Mouse (Mus musculus): Measurements from ENCODE around the gene Cacng4. TPM values are rescaled to one million over a fixed set of nuclear protein-coding genes. Genes with fewer than 3 reads are reported as not detected.

Cacng4 gene
- polyA plus RNA-seq, 1 experiment from 2014 or later, result 39.6 TPM

DNA sequence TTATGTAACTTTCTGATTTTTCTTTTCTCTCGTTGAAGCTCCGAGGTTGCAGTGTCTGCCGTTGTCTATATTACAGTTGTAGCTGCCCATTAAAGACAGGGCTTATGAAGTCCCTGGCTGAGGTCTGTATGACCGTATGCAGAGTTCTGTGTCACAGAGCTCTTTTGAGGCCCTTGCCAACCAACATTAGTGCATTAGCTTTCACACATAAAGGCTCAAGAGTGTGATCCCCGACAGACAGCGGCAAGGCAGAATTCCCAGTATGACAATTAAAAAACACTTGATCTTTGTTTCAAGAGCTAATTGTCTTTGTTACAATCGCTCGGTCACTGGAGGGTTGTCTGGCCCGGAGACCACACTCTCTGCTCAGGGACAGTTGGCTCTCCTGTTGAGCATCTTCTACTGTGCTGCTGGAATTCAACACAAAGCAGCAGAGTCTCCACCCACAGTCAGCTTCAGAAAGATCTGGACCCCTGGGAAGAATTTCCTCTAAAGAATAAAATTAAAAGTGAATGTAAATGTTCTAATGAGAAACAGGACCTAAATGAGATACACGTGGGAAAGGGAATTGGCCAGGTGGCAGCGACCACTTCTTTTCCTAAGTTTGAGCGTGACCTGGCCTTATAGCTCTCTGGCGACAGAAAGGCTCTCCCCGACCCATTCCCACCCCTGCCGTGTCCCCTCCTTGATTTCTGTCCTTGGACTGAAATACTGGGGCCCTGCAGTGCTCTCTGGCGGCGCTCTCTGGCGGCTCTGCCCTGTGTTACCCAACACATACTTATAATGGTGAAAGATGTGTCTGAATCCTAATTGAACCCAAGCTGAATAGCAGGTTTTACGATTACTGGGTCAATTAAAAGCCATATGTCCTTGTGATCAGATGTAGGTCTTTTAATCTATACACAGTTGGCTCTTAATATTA, 110.6 kb downstream of the Cacng4 start:
- WGBS, result 33% methylated on average over 19 of the region's 19 CpGs
- Histone ChIP-seq H3K36me3 (ENCODE audit: control insufficient read depth, insufficient read depth) (peaks cover 15% of the 10 kb centered on the region; the same call in 1 of the 2 replicates), H3K9me3 (ENCODE audit: control insufficient read depth, low read length) (no peaks in the 10 kb centered on the region), H3K9ac (replicated peaks; ENCODE audit: low read depth, low read length) (no peak overlapping the region), H3K27me3 (replicated peaks; ENCODE audit: control insufficient read depth, insufficient read depth, low read length) (no peaks in the 10 kb centered on the region), H3K4me1 (replicated peaks; ENCODE audit: control insufficient read depth, insufficient read depth, low read length) (peaks cover 19% of the 10 kb centered on the region), H3K4me2 (ENCODE audit: low read length) (no peak overlapping the region), H3K4me3 (replicated peaks; ENCODE audit: low read length) (no peak overlapping the region), H3K27ac (ENCODE audit: low read length) (no peak overlapping the region)
- ATAC-seq, result peak; percentile 70; the same call in 1 of the 2 replicates

DNA sequence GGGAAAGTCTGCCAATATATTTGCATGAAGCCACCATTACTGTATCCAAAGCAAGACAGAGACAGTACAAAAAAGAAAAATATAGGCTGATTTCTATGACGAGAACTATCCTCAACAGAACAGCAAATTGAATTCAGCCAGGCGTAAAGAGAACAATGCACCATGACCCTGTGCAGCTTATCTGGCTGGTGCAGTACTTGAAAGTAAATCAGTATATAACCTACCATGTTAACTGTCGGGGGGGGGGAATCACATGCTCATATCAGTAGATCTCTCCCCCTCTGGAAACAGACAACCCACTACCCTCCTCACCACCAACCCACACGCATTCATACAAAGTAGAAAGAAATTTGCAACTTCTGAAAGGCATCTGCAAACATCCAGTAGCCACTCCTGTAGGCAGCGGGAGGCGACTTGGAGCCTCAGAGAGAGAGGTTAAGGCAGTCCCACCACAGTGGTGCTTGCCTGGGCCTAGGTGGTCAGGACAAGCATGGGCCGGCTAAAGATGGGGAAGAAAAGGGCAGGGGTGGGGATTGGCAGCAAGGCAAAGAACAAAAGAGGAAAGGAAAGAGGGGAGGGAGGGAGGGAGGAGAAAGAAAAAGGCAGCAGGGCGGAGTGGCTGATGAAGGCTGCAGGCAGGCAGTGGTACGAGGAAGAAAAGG, 111.5 kb downstream of the Cacng4 start:
- H3K4me2 ChIP-seq (ENCODE audit: low read length), result no peak overlapping the region
- no peak; the same call in 1 of the 2 replicates for ATAC-seq

More for the DNA sequence above, 111.5 kb downstream of the Cacng4 start:
- Histone ChIP-seq H3K4me1 (replicated peaks; ENCODE audit: control insufficient read depth, insufficient read depth, low read length) (peaks cover 19% of the 10 kb centered on the region), H3K9ac (replicated peaks; ENCODE audit: low read depth, low read length) (no peak overlapping the region), H3K36me3 (ENCODE audit: control insufficient read depth, insufficient read depth) (peaks cover 9% of the 10 kb centered on the region; the same call in 1 of the 2 replicates), H3K9me3 (ENCODE audit: control insufficient read depth, low read length) (no peaks in the 10 kb centered on the region), H3K4me3 (replicated peaks; ENCODE audit: low read length) (no peak overlapping the region), H3K27me3 (replicated peaks; ENCODE audit: control insufficient read depth, insufficient read depth, low read length) (no peaks in the 10 kb centered on the region), H3K27ac (ENCODE audit: low read length) (no peak overlapping the region)
- WGBS, result 34% methylated on average over 9 of the region's 9 CpGs

Other genes starting within 250 kb of the Cacng4 start
- 19.9 and 20.4 TPM in 2 replicates for gene Helz, start 246.6 kb downstream of the Cacng4 start, polyA plus RNA-seq (2015; fragmentation: Nextera tagmentation; extraction: Ambion mirVana)
- gene Cacng1, start 78.0 kb downstream of the Cacng4 start, polyA plus RNA-seq (2015; fragmentation: Nextera tagmentation; extraction: Ambion mirVana), result 0.26 and 0.39 TPM in 2 replicates
- gene Cacng5, start 120.5 kb upstream of the Cacng4 start, polyA plus RNA-seq (2015; fragmentation: Nextera tagmentation; extraction: Ambion mirVana), result 8.0 and 9.0 TPM in 2 replicates